Mouse (Mus musculus): ENCODE measurements around the gene Cflar. TPM values are rescaled to one million over a fixed set of nuclear protein-coding genes. Genes with fewer than 3 reads are reported as not detected.
A peak's percentile ranks its signal among the peaks of the same experiment; 100 is the strongest.

Cflar gene
- total RNA-seq, 1 experiment from 2014 or later = 127 TPM

GRCm38 (mm10) chr1:58723062-58723808 lies 11.9 kb downstream of the Cflar start:
- no peak for ATAC-seq (replicated peaks in 1 of 2; ENCODE audit: insufficient read depth in 1 of 2, low FRiP score in 2 of 2, low TSS enrichment in 1 of 2, low read depth in 1 of 2, poor library complexity in 2 of 2, severe bottlenecking in 2 of 2)

- ATAC-seq (replicated peaks in 1 of 2; ENCODE audit: insufficient read depth in 1 of 2, low FRiP score in 2 of 2, low TSS enrichment in 1 of 2, low read depth in 1 of 2, poor library complexity in 2 of 2, severe bottlenecking in 2 of 2) = no peak
Observed at GRCm38 (mm10) chr1:58723809-58724405, 12.6 kb downstream of the Cflar start.

GRCm38 (mm10) chr1:58724533-58724932 lies 13.2 kb downstream of the Cflar start:
- no peak for ATAC-seq (replicated peaks in 1 of 2; ENCODE audit: insufficient read depth in 1 of 2, low FRiP score in 2 of 2, low TSS enrichment in 1 of 2, low read depth in 1 of 2, poor library complexity in 2 of 2, severe bottlenecking in 2 of 2)

GRCm38 (mm10) chr1:58725095-58725494 lies 13.8 kb downstream of the Cflar start:
- no peak for ATAC-seq (replicated peaks in 1 of 2; ENCODE audit: insufficient read depth in 1 of 2, low FRiP score in 2 of 2, low TSS enrichment in 1 of 2, low read depth in 1 of 2, poor library complexity in 2 of 2, severe bottlenecking in 2 of 2)

GRCm38 (mm10) chr1:58725767-58726166 lies 14.5 kb downstream of the Cflar start:
- no peak for ATAC-seq (replicated peaks in 1 of 2; ENCODE audit: insufficient read depth in 1 of 2, low FRiP score in 2 of 2, low TSS enrichment in 1 of 2, low read depth in 1 of 2, poor library complexity in 2 of 2, severe bottlenecking in 2 of 2)

- peak; percentile 12 to 63; a peak in 2 of 4 replicates for ATAC-seq (replicated peaks in 1 of 2; ENCODE audit: insufficient read depth in 1 of 2, low FRiP score in 2 of 2, low TSS enrichment in 1 of 2, low read depth in 1 of 2, poor library complexity in 2 of 2, severe bottlenecking in 2 of 2)
Observed at GRCm38 (mm10) chr1:58727019-58727746, 15.9 kb downstream of the Cflar start.

- no peak for ATAC-seq (replicated peaks in 1 of 2; ENCODE audit: insufficient read depth in 1 of 2, low FRiP score in 2 of 2, low TSS enrichment in 1 of 2, low read depth in 1 of 2, poor library complexity in 2 of 2, severe bottlenecking in 2 of 2)
Observed at GRCm38 (mm10) chr1:58727747-58728589, 16.7 kb downstream of the Cflar start.

GRCm38 (mm10) chr1:58728590-58728868 lies 17.2 kb downstream of the Cflar start:
- no peak for ATAC-seq (replicated peaks in 1 of 2; ENCODE audit: insufficient read depth in 1 of 2, low FRiP score in 2 of 2, low TSS enrichment in 1 of 2, low read depth in 1 of 2, poor library complexity in 2 of 2, severe bottlenecking in 2 of 2)

GRCm38 (mm10) chr1:58733636-58734035 lies 22.3 kb downstream of the Cflar start:
- no peak for ATAC-seq (replicated peaks in 1 of 2; ENCODE audit: insufficient read depth in 1 of 2, low FRiP score in 2 of 2, low TSS enrichment in 1 of 2, low read depth in 1 of 2, poor library complexity in 2 of 2, severe bottlenecking in 2 of 2)

GRCm38 (mm10) chr1:58734043-58734920 lies 23.0 kb downstream of the Cflar start:
- ATAC-seq (replicated peaks in 1 of 2; ENCODE audit: insufficient read depth in 1 of 2, low FRiP score in 2 of 2, low TSS enrichment in 1 of 2, low read depth in 1 of 2, poor library complexity in 2 of 2, severe bottlenecking in 2 of 2) = no peak

GRCm38 (mm10) chr1:58735962-58736361 lies 24.7 kb downstream of the Cflar start:
- ATAC-seq (replicated peaks in 1 of 2; ENCODE audit: insufficient read depth in 1 of 2, low FRiP score in 2 of 2, low TSS enrichment in 1 of 2, low read depth in 1 of 2, poor library complexity in 2 of 2, severe bottlenecking in 2 of 2) = no peak

GRCm38 (mm10) chr1:58736968-58737367 lies 25.7 kb downstream of the Cflar start:
- no peak for ATAC-seq (replicated peaks in 1 of 2; ENCODE audit: insufficient read depth in 1 of 2, low FRiP score in 2 of 2, low TSS enrichment in 1 of 2, low read depth in 1 of 2, poor library complexity in 2 of 2, severe bottlenecking in 2 of 2)

- no peak for ATAC-seq (replicated peaks in 1 of 2; ENCODE audit: insufficient read depth in 1 of 2, low FRiP score in 2 of 2, low TSS enrichment in 1 of 2, low read depth in 1 of 2, poor library complexity in 2 of 2, severe bottlenecking in 2 of 2)
Observed at GRCm38 (mm10) chr1:58739529-58739928, 28.2 kb downstream of the Cflar start.

- ATAC-seq (replicated peaks in 1 of 2; ENCODE audit: insufficient read depth in 1 of 2, low FRiP score in 2 of 2, low TSS enrichment in 1 of 2, low read depth in 1 of 2, poor library complexity in 2 of 2, severe bottlenecking in 2 of 2) = no peak
Observed at GRCm38 (mm10) chr1:58742571-58743021, 31.3 kb downstream of the Cflar start.

GRCm38 (mm10) chr1:58743252-58743651 lies 31.9 kb downstream of the Cflar start:
- peak; percentile 62 to 78; a peak in 2 of 4 replicates for ATAC-seq (replicated peaks in 1 of 2; ENCODE audit: insufficient read depth in 1 of 2, low FRiP score in 2 of 2, low TSS enrichment in 1 of 2, low read depth in 1 of 2, poor library complexity in 2 of 2, severe bottlenecking in 2 of 2)

GRCm38 (mm10) chr1:58744645-58745044 lies 33.3 kb downstream of the Cflar start:
- no peak for ATAC-seq (replicated peaks in 1 of 2; ENCODE audit: insufficient read depth in 1 of 2, low FRiP score in 2 of 2, low TSS enrichment in 1 of 2, low read depth in 1 of 2, poor library complexity in 2 of 2, severe bottlenecking in 2 of 2)

- no peak for ATAC-seq (replicated peaks in 1 of 2; ENCODE audit: insufficient read depth in 1 of 2, low FRiP score in 2 of 2, low TSS enrichment in 1 of 2, low read depth in 1 of 2, poor library complexity in 2 of 2, severe bottlenecking in 2 of 2)
Observed at GRCm38 (mm10) chr1:58746880-58747279, 35.6 kb downstream of the Cflar start.

All from hematopoietic stem cell, adult 5-6 weeks (primary cell).